In genomic region chr2:106193889-106194347, GRCm38 (mm10) we compare ENCODE assay signal across 8 mouse cellular contexts.
DNase-seq lines count a peak whose midpoint lies in the region; ATAC-seq lines count a peak whose summit lies in the region.

No protein-coding gene starts in this region.

- peaks cover 56% of the 10 kb centered on the region for H3K27me3 ChIP-seq in embryonic facial prominence, embryonic 13.5 days
- H3K27me3 ChIP-seq in limb, embryonic 12.5 days, result peaks cover 18% of the 10 kb centered on the region
- peaks cover 7% of the 10 kb centered on the region; the same call in 1 of the 2 replicates for H3K27me3 ChIP-seq in stomach, embryonic 15.5 days (replicated peaks)

- intact Hi-C loops in left cerebral cortex, postnatal 4 days (cut with DNase I), result loop anchor here (10.0 kb wide), 2 partner anchors 509 to 859 kb away; no protein-coding TSS in a partner anchor

- H3K9ac ChIP-seq in embryonic facial prominence, embryonic 13.5 days, result peak overlapping the region; percentile 16; the same call in 1 of the 2 replicates
- no peak overlapping the region; the same call in 1 of the 2 replicates for H3K9ac ChIP-seq in limb, embryonic 12.5 days (replicated peaks)
- no peak overlapping the region for H3K9ac ChIP-seq in stomach, embryonic 15.5 days

- no peak for ATAC-seq in embryonic facial prominence, embryonic 13.5 days (ENCODE audit: insufficient number of reproducible peaks, insufficient read depth, low FRiP score, low TSS enrichment, low read depth)
- ATAC-seq in limb, embryonic 12.5 days (ENCODE audit: insufficient number of reproducible peaks, insufficient read depth, low FRiP score, low TSS enrichment, low read depth), result peak; percentile 66
- ATAC-seq in stomach, embryonic 15.5 days (ENCODE audit: insufficient read depth, low FRiP score, low read depth), result no peak; the same call in 1 of the 2 replicates
- no peak for ATAC-seq in granulocyte monocyte progenitor cell, adult 5-6 weeks (replicated peaks; ENCODE audit: poor library complexity, severe bottlenecking)

- no peaks in the 10 kb centered on the region for H3K9me3 ChIP-seq in embryonic facial prominence, embryonic 13.5 days
- H3K9me3 ChIP-seq in limb, embryonic 12.5 days, result no peaks in the 10 kb centered on the region
- H3K9me3 ChIP-seq in stomach, embryonic 15.5 days, result no peaks in the 10 kb centered on the region

- peak; percentile 86 for DNase-seq in left cerebral cortex, postnatal 4 days
- no peak for DNase-seq in left cerebral cortex, adult 11 months (ENCODE audit: low spot score)
- DNase-seq in testis, postnatal 10 days (ENCODE audit: low spot score), result no peak
- DNase-seq in adrenal gland, adult 18-20 months (ENCODE audit: low spot score in 2 of 2), result no peak

- H3K4me3 ChIP-seq in embryonic facial prominence, embryonic 13.5 days, result peak overlapping the region; percentile 34
- peak overlapping the region; percentile 38 for H3K4me3 ChIP-seq in limb, embryonic 12.5 days (replicated peaks)
- H3K4me3 ChIP-seq in stomach, embryonic 15.5 days (replicated peaks), result peak overlapping the region; percentile 29

- H3K4me1 ChIP-seq in embryonic facial prominence, embryonic 13.5 days, result peaks cover 4% of the 10 kb centered on the region; the same call in 1 of the 2 replicates
- H3K4me1 ChIP-seq in limb, embryonic 12.5 days (replicated peaks), result peaks cover 6% of the 10 kb centered on the region; the same call in 1 of the 2 replicates
- 0 out of 2 replicates have a peak, but pooled peaks cover 3% of the 10 kb centered on the region for H3K4me1 ChIP-seq in stomach, embryonic 15.5 days

- 2% methylated on average over 9 of the region's 9 CpGs for WGBS in embryonic facial prominence, embryonic 13.5 days
- WGBS in limb, embryonic 12.5 days, result 2% methylated on average over 9 of the region's 9 CpGs
- 3% methylated on average over 9 of the region's 9 CpGs for WGBS in stomach, embryonic 15.5 days

- no peaks in the 10 kb centered on the region for H3K36me3 ChIP-seq in embryonic facial prominence, embryonic 13.5 days
- no peaks in the 10 kb centered on the region for H3K36me3 ChIP-seq in limb, embryonic 12.5 days
- no peaks in the 10 kb centered on the region for H3K36me3 ChIP-seq in stomach, embryonic 15.5 days

- H3K4me2 ChIP-seq in embryonic facial prominence, embryonic 13.5 days, result peak overlapping the region; percentile 60
- peak overlapping the region; percentile 82 for H3K4me2 ChIP-seq in limb, embryonic 12.5 days
- peak overlapping the region; percentile 57 for H3K4me2 ChIP-seq in stomach, embryonic 15.5 days

- no peak overlapping the region for H3K27ac ChIP-seq in embryonic facial prominence, embryonic 13.5 days
- no peak overlapping the region for H3K27ac ChIP-seq in limb, embryonic 12.5 days
- no peak overlapping the region for H3K27ac ChIP-seq in stomach, embryonic 15.5 days
